18 mouse cellular contexts compared by ENCODE assay signal in genomic region chr17:80935807-80936519, GRCm38 (mm10). TPM values are rescaled to one million over a fixed set of nuclear protein-coding genes. Genes with fewer than 3 reads are reported as not detected.
DNase-seq lines count a peak whose midpoint lies in the region; ATAC-seq and TF ChIP-seq lines count a peak whose summit lies in the region.
"Had no signal": no experiment of that assay in that cellular context is flagged by ENCODE, and none has a peak within 500 bp of the region (broad histone marks: within the 10 kb centered on the region; RNA-seq: fewer than 3 reads in every experiment).

No protein-coding gene starts in this region.

- no peaks in the 10 kb centered on the region for H3K27me3 ChIP-seq in heart, embryonic 11.5 days (ENCODE audit: control insufficient read depth, insufficient read depth, low read length)
- no peaks in the 10 kb centered on the region for H3K27me3 ChIP-seq in kidney, postnatal 0 days (ENCODE audit: insufficient read depth, low read length)
- H3K27me3 ChIP-seq: liver, embryonic 15.5 days had no signal

- H3K27ac ChIP-seq in heart, embryonic 11.5 days (ENCODE audit: low read depth, low read length), result no peak overlapping the region
- H3K27ac ChIP-seq in kidney, postnatal 0 days, result no peak overlapping the region
- H3K27ac ChIP-seq: forebrain, embryonic 10.5 days; heart, adult 2 months; liver, embryonic 15.5 days had no signal

- TF ChIP-seq CTCF in kidney, postnatal 0 days (IDR thresholded peaks at IDR 0.05; ENCODE audit: low read depth), result no peak

- H3K9ac ChIP-seq in heart, embryonic 11.5 days (ENCODE audit: low read depth, low read length), result no peak overlapping the region
- no peak overlapping the region for H3K9ac ChIP-seq in kidney, postnatal 0 days (ENCODE audit: low read depth, low read length)
- H3K9ac ChIP-seq: liver, embryonic 15.5 days had no signal

- 62% methylated on average over 10 of the region's 10 CpGs for WGBS in heart, embryonic 11.5 days (ENCODE audit: insufficient replicate concordance)
- 20% methylated on average over 10 of the region's 10 CpGs for WGBS in kidney, postnatal 0 days

- H3K36me3 ChIP-seq in heart, embryonic 11.5 days (ENCODE audit: control insufficient read depth, insufficient read depth, low read length), result no peaks in the 10 kb centered on the region
- no peaks in the 10 kb centered on the region for H3K36me3 ChIP-seq in kidney, postnatal 0 days (ENCODE audit: insufficient read depth, low read length)
- H3K36me3 ChIP-seq: forebrain, embryonic 10.5 days; G1E; liver, embryonic 15.5 days had no signal

- H3K4me2 ChIP-seq in heart, embryonic 11.5 days, result no peak overlapping the region
- H3K4me2 ChIP-seq in kidney, postnatal 0 days (ENCODE audit: low read length), result no peak overlapping the region
- H3K4me2 ChIP-seq: liver, embryonic 15.5 days had no signal

- H3K4me3 ChIP-seq in heart, embryonic 11.5 days (ENCODE audit: low read depth, low read length), result no peak overlapping the region
- no peak overlapping the region for H3K4me3 ChIP-seq in kidney, postnatal 0 days (replicated peaks; ENCODE audit: low read depth, low read length)
- H3K4me3 ChIP-seq: forebrain, embryonic 10.5 days; heart, adult 2 months; liver, embryonic 15.5 days had no signal

- ATAC-seq in cerebellum, adult (ENCODE audit: insufficient number of reproducible peaks, low FRiP score, low TSS enrichment), result peak; percentile 74; the same call in 1 of the 2 replicates
- ATAC-seq in heart, embryonic 11.5 days (replicated peaks; ENCODE audit: insufficient number of reproducible peaks, low FRiP score, low TSS enrichment), result no peak
- ATAC-seq in kidney, postnatal 0 days (replicated peaks; ENCODE audit: low FRiP score, low read depth), result peak; percentile 71
- ATAC-seq: CD4-positive, CD25-positive, alpha-beta regulatory T cell, adult 4 months; inflammation-experienced regulatory T-cells, adult 6 months; lung, postnatal 0 days had no signal

- H3K9me3 ChIP-seq in heart, embryonic 11.5 days (replicated peaks; ENCODE audit: control insufficient read depth, low read length), result no peaks in the 10 kb centered on the region
- no peaks in the 10 kb centered on the region for H3K9me3 ChIP-seq in kidney, postnatal 0 days (replicated peaks; ENCODE audit: low read length)
- H3K9me3 ChIP-seq: forebrain, embryonic 10.5 days; liver, embryonic 15.5 days had no signal

- DNase-seq in cerebellum, adult 11 months, result no peak
- DNase-seq in heart, adult 11 months, result peak; percentile 58
- DNase-seq in kidney, postnatal 0 days (ENCODE audit: low spot score), result no peak
- DNase-seq in kidney, adult 18-20 months, result no peak
- DNase-seq in cerebellum, postnatal 10 days, result peak; percentile 83 to 89
- no peak for DNase-seq in urinary bladder, postnatal 25 days (ENCODE audit: low spot score)
- DNase-seq: adrenal gland, postnatal 36 days; heart, adult 2 months; kidney, postnatal 25 days; thymus, postnatal 4 days had no signal

- 0 out of 2 replicates have a peak, but pooled peaks cover 3% of the 10 kb centered on the region for H3K4me1 ChIP-seq in heart, embryonic 11.5 days (ENCODE audit: control insufficient read depth, insufficient read depth, low read length)
- H3K4me1 ChIP-seq in kidney, postnatal 0 days (replicated peaks; ENCODE audit: insufficient read depth, low read length), result no peaks in the 10 kb centered on the region
- H3K4me1 ChIP-seq: forebrain, embryonic 10.5 days had no signal

RNA-seq across cellular contexts. Expression of gene Tmem178, which starts 8.5 kb away (rescaled TPM):
- polyA plus RNA-seq in heart, embryonic 11.5 days (2014; fragmentation: Nextera tagmentation; extraction: Ambion mirVana), result 6.0 and 7.0 TPM in 2 replicates
- 41.8 and 46.0 TPM in 2 replicates for polyA plus RNA-seq in kidney, postnatal 0 days (2015; fragmentation: Nextera tagmentation; extraction: Ambion mirVana)
- polyA plus RNA-seq: CD4-positive, CD25-positive, alpha-beta regulatory T cell, adult 4 months; G1E; inflammation-experienced regulatory T-cells, adult 6 months had no signal

Comparison
In these comparisons a context has a peak if more than half of its experiments do, and no peak if none do; other contexts are left out.
1. DNase-seq: peak in heart, adult 11 months (single experiment) and cerebellum, postnatal 10 days (2 of 2); none in cerebellum, adult 11 months (single experiment), kidney, postnatal 0 days (single experiment), kidney, adult 18-20 months (single experiment) and urinary bladder, postnatal 25 days (single experiment).